Mouse (Mus musculus) CH12.LX (cell line): Measurements from ENCODE around the gene Cpne5.

Source experiments
- CTCF ChIP-seq, 2 experiments: IDR thresholded peaks in 1 of 2; conservative IDR thresholded peaks in 1 of 2; 2 replicates each; pipeline ENCODE4 v1.5.1; 2011 to 2012; ENCODE audit warnings: low read depth in 2 of 2, low read length in 2 of 2, improper control_type of control experiment in 1 of 2, inconsistent platforms in 1 of 2, mild to moderate bottlenecking in 1 of 2, moderate library complexity in 1 of 2
- E2F4 ChIP-seq: IDR thresholded peaks from 2 replicates; pipeline ENCODE4 v1.6.1; 2011; ENCODE audit warnings: low read depth, low read length, improper control_type of control experiment; ENCODE audit not compliant: insufficient replicate concordance
- EP300 ChIP-seq: IDR thresholded peaks from 2 replicates; pipeline ENCODE4 v1.6.1; 2011; ENCODE audit warnings: low read length, improper control_type of control experiment
- ETS1 ChIP-seq: conservative IDR thresholded peaks from 2 replicates; pipeline ENCODE4 v1.6.1; 2012; ENCODE audit warnings: low read depth, mild to moderate bottlenecking, inconsistent platforms, low read length, improper control_type of control experiment, moderate library complexity
- MAX ChIP-seq: IDR thresholded peaks from 2 replicates; pipeline ENCODE4 v1.6.1; 2011; ENCODE audit warnings: low read length, improper control_type of control experiment
- POLR2A ChIP-seq: IDR thresholded peaks from 2 replicates; pipeline ENCODE4 v1.6.1; 2011; ENCODE audit warnings: low read depth, mild to moderate bottlenecking, improper control_type of control experiment, low read length
- POLR2AphosphoS2 ChIP-seq: IDR thresholded peaks from 2 replicates; pipeline ENCODE4 v1.6.1; 2011; ENCODE audit warnings: low read depth, low read length, improper control_type of control experiment
- USF1 ChIP-seq: IDR thresholded peaks from 2 replicates; pipeline ENCODE4 v1.6.1; 2014; ENCODE audit warnings: low read depth, mild to moderate bottlenecking, inconsistent platforms, low read length, improper control_type of control experiment
- ZC3H11A ChIP-seq: IDR thresholded peaks from 2 replicates; pipeline ENCODE4 v1.6.1; 2012; ENCODE audit warnings: low read depth, mild to moderate bottlenecking, inconsistent platforms, low read length, improper control_type of control experiment
- ZKSCAN1 ChIP-seq: IDR thresholded peaks from 2 replicates; pipeline ENCODE4 v1.6.1; 2012; ENCODE audit warnings: low read depth, inconsistent platforms, low read length, improper control_type of control experiment, borderline replicate concordance

- TF ChIP-seq CTCF (conservative IDR thresholded peaks at IDR 0.05 in 1 of 2, IDR thresholded peaks at IDR 0.05 in 1 of 2; ENCODE audit: low read depth in 2 of 2, low read length in 2 of 2), result no peak
- TF ChIP-seq EP300, result no peak
- TF ChIP-seq POLR2A, result no peak
- TF ChIP-seq ZKSCAN1, result no peak
- no peak for TF ChIP-seq E2F4
- TF ChIP-seq ZC3H11A, result no peak
- TF ChIP-seq MAX, result no peak
- TF ChIP-seq USF1, result no peak
- no peak for TF ChIP-seq ETS1
- no peak for TF ChIP-seq POLR2AphosphoS2
Measured at GRCm38 (mm10) chr17:29120666-29121065, 117.3 kb downstream of the Cpne5 start.
